Mouse (Mus musculus) hindbrain, embryonic 13.5 days (tissue): ENCODE results near the gene Arcn1. TPM values are rescaled to one million over a fixed set of nuclear protein-coding genes. Genes with fewer than 3 reads are reported as not detected.
A peak's percentile ranks its signal among the peaks of the same experiment; 100 is the strongest.

ENCODE experiments used
- ATAC-seq: fragments of 200-750 bp; cut with Nextera tagmentation; 2 replicates; pipeline ENCODE4 v1.8.0; 2017; ENCODE audit warnings: moderate TSS enrichment; ENCODE audit not compliant: low FRiP score
- H3K27ac ChIP-seq: fragments of 300-500 bp; sonication (generic); 2 replicates; pipeline ENCODE4 v1.5.1; 2015; ENCODE audit warnings: inconsistent platforms, mild to moderate bottlenecking, moderate library complexity
- H3K27me3 ChIP-seq: fragments of 300-500 bp; sonication (generic); 2 replicates; pipeline ENCODE4 v1.6.1; 2015; ENCODE audit warnings: mild to moderate bottlenecking, inconsistent platforms
- H3K36me3 ChIP-seq: fragments of 300-500 bp; sonication (generic); 2 replicates; pipeline ENCODE4 v1.6.1; 2015; ENCODE audit warnings: mild to moderate bottlenecking, inconsistent platforms
- H3K4me1 ChIP-seq: fragments of 300-500 bp; sonication (generic); replicated peaks from 2 replicates; pipeline ENCODE4 v1.6.1; 2015; ENCODE audit warnings: inconsistent platforms
- H3K4me2 ChIP-seq: fragments of 300-500 bp; sonication (generic); 2 replicates; pipeline ENCODE4 v1.6.1; 2015; ENCODE audit warnings: inconsistent platforms, mild to moderate bottlenecking, moderate library complexity
- H3K4me3 ChIP-seq: fragments of 300-500 bp; sonication (generic); 2 replicates; pipeline ENCODE4 v1.5.1; 2015; ENCODE audit warnings: mild to moderate bottlenecking, inconsistent platforms
- H3K9ac ChIP-seq: fragments of 300-500 bp; sonication (generic); 2 replicates; pipeline ENCODE4 v1.6.1; 2015; ENCODE audit warnings: mild to moderate bottlenecking, inconsistent platforms
- H3K9me3 ChIP-seq: fragments of 300-500 bp; sonication (generic); 2 replicates; pipeline ENCODE4 v1.6.1; 2016; ENCODE audit warnings: inconsistent platforms
- whole genome bisulfite sequencing: fragments of 180-500 bp; shearing (Covaris S2); methylation state at CpG from one replicate; pipeline ENCODE4 v1.1.7; 2015; 5-methylcytosine and 5-hydroxymethylcytosine counted together
- polyA plus RNA-seq: library from polyadenylated mRNA; unstranded; fragments of >200 nt; fragmentation: Nextera tagmentation; extraction: Ambion mirVana; gene quantifications from 2 replicates; pipeline ENCODE4 v1.2.1, GENCODE M21; 2015

The Arcn1 gene
- polyA plus RNA-seq, 1 experiment from 2014 or later = 142 TPM

DNA sequence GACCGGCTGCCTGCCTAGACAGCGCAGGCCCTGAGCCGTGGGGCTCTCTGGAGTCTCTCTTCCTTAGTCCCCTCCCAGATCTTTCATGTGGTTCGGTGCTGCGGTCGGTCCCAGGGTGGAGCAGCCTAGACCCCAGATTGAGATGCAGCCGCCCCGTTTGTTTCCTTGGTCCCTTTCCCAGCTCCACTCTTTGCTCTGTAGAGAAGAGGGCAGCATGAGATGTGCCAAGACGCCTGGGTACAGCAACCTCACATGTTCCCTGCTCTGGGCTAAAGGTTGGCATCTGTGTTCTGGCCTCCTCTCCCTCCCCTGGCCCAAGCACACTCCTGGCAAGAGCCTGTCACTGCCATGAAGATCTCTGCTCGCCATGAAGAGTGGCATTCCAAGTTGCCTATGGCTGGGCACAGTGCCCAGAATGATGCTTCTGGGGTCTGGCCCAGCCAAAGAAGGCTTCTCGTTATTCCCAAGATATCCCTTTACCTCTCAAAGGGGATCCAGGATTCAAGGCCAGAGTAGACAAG is 44.1 kb downstream of the Arcn1 start:
- 62% methylated on average over 11 of the region's 11 CpGs for WGBS
- no peak overlapping the region for H3K4me3 ChIP-seq
- H3K27ac ChIP-seq = peak overlapping the region; percentile 82
- H3K4me1 ChIP-seq = peaks cover 83% of the 10 kb centered on the region
- peak overlapping the region; percentile 35; the same call in 1 of the 2 replicates for H3K9ac ChIP-seq
- H3K27me3 ChIP-seq = no peaks in the 10 kb centered on the region
- no peaks in the 10 kb centered on the region for H3K36me3 ChIP-seq
- no peak for ATAC-seq
- no peak overlapping the region for H3K4me2 ChIP-seq
- no peaks in the 10 kb centered on the region for H3K9me3 ChIP-seq

DNA sequence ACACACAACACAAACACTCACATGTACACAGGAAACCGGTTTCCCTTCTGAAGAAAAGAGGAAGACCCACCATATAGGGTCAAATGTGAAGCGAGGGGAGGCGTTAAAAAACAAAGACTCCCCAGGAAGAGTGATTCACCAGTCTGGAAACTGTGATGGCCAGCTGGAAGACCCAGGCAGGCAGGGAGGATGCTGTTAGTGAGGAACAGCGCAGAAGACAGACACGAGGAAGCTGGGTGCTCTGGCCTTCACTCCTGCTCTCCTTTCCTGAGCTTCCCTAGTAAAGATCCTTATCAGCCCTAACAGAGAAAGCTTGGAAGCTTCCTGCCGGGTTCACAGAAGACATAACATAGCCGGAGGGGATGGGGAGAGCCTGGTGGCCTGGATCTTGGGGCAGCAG is 44.6 kb downstream of the Arcn1 start:
- H3K9ac ChIP-seq = peak overlapping the region; percentile 35; the same call in 1 of the 2 replicates
- H3K4me3 ChIP-seq = no peak overlapping the region
- 32% methylated on average over 7 of the region's 7 CpGs for WGBS
- H3K9me3 ChIP-seq = no peaks in the 10 kb centered on the region
- H3K27me3 ChIP-seq = no peaks in the 10 kb centered on the region
- H3K36me3 ChIP-seq = peaks cover 3% of the 10 kb centered on the region
- peak overlapping the region; percentile 82 for H3K27ac ChIP-seq
- H3K4me2 ChIP-seq = no peak overlapping the region
- H3K4me1 ChIP-seq = peaks cover 89% of the 10 kb centered on the region
- ATAC-seq = no peak

DNA sequence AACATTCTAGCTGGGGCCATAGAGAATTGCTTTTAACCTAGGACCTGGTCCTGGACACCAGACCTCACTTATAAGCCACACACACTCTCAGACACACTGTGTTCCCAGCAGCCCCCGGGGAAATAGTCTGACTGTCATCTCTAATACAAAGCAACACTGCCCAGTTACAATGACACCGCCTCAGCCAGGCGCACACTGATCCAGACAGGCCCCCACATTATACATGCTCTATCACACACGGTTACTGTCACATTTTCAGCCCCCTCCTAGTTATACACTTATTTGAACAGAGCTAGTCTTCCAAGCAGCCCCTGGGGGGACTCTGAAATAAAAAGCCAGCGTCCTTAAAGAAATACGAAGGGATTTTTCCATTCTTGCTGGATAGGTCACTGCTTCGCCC is 45.1 kb downstream of the Arcn1 start:
- no peak overlapping the region for H3K4me3 ChIP-seq
- 37% methylated on average over 7 of the region's 7 CpGs for WGBS
- H3K9ac ChIP-seq = peak overlapping the region; percentile 10; the same call in 1 of the 2 replicates
- peaks cover 93% of the 10 kb centered on the region for H3K4me1 ChIP-seq
- H3K4me2 ChIP-seq = no peak overlapping the region
- peaks cover 7% of the 10 kb centered on the region for H3K36me3 ChIP-seq
- no peak for ATAC-seq
- no peaks in the 10 kb centered on the region for H3K9me3 ChIP-seq
- H3K27ac ChIP-seq = peak overlapping the region; percentile 82
- no peaks in the 10 kb centered on the region for H3K27me3 ChIP-seq

DNA sequence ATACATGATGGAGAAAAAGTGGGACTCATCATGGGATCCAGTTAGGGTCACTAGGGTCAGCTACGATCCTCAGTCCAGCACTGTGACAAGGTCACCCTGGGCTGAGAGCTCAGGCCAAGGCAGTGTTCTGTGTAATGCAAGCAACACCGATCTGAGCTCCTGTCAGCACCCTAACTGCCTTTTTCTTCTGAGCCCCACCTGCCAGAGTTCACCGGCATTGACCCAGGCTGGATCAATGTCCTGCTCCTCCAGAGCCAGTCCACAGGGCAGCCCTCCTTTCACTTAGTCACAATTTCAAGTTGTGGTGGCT is 45.8 kb downstream of the Arcn1 start:
- H3K27ac ChIP-seq = peak overlapping the region; percentile 89
- 80% methylated on average over 3 of the region's 3 CpGs for WGBS
- H3K9ac ChIP-seq = 0 out of 2 replicates have a peak overlapping the region, but pooled peaks have one; percentile 92
- ATAC-seq = peak; percentile 3; the same call in 1 of the 2 replicates
- H3K4me2 ChIP-seq = peak overlapping the region; percentile 88
- H3K27me3 ChIP-seq = no peaks in the 10 kb centered on the region
- H3K36me3 ChIP-seq = peaks cover 15% of the 10 kb centered on the region
- H3K9me3 ChIP-seq = no peaks in the 10 kb centered on the region
- peaks cover 89% of the 10 kb centered on the region for H3K4me1 ChIP-seq
- peak overlapping the region; percentile 79 for H3K4me3 ChIP-seq

DNA sequence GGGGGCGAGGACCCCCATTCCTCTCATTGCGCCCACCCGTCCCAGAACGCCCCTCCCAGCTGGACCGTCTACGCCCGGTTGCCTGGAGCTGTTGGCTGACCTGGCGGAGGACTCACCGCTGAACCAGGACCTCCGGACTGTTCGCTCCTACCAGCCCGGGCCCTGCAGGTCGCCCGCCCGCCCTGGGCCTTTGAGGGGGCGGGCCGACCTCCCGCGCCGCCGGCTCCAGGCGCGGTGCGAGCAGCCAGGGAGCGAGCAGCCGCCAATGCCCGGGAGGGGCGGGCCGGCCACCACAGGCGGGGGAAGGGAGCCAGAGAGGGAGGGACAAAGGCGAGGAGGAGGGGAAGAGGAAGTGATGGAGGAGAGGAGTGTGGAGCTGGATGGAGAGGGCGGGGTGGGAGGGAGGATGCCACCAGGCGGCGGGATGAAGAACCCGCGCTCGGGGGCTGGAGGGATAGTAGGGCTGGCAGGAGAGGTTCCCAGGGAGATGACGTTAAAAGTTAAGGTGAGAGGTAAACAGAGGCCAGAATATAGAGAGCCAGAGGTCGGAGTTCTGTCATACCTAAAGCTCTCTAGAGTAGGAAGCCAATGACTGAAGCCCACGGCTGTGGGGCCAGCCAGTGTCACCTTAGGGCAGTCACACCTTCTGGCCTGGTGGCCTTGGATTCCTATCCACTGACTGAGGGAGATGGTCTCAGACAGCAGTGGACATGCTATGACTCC is 46.3 kb downstream of the Arcn1 start:
- H3K27ac ChIP-seq = peak overlapping the region; percentile 89
- peak; percentile 75 for ATAC-seq
- H3K4me1 ChIP-seq = peaks cover 83% of the 10 kb centered on the region
- peak overlapping the region; percentile 88 for H3K4me2 ChIP-seq
- H3K9me3 ChIP-seq = no peaks in the 10 kb centered on the region
- H3K9ac ChIP-seq = peak overlapping the region; percentile 92
- H3K36me3 ChIP-seq = peaks cover 20% of the 10 kb centered on the region
- H3K4me3 ChIP-seq = peak overlapping the region; percentile 79
- H3K27me3 ChIP-seq = no peaks in the 10 kb centered on the region
- 2% methylated on average over 39 of the region's 40 CpGs for WGBS

DNA sequence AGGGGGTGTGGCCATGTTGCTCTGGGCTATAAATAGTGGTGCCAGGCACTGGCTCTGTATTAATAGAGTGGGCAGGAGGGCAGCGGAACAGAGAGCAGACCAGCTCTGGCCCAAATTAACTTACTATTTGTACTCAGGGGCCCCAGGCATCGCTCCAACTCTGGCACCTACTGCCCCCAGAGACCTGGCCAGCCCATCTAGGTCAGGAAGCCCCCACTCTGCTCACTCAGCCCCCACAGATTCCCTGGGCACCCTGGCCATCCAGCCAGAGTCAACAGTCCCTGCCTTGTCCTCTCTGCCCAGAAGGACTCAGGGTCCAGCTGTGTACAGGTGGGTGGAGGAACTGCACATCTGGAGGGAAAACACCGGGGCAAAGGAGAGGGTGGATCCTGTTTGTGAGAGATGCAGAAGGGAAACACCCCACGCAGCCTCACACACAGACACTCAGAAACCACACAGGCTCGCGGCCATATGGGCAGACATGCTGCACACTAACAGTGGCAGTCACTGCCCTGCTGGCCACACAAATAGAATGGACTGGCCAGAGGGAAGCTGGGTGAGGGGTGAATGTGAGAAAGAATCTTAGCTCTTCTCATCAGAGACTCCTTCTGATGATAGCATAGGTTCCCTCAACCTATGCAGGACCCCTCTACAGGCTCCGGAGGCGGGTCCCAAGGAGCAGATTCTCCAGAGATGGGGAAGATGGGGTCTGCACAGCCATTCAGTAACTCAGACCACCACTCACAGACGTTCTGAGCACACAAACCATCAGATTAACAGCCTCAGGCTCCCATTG is 47.1 kb downstream of the Arcn1 start:
- Histone ChIP-seq H3K27me3 (no peaks in the 10 kb centered on the region), H3K9me3 (no peaks in the 10 kb centered on the region), H3K36me3 (peaks cover 27% of the 10 kb centered on the region), H3K4me1 (peaks cover 76% of the 10 kb centered on the region), H3K27ac (peak overlapping the region; percentile 89), H3K4me3 (peak overlapping the region; percentile 79), H3K4me2 (peak overlapping the region; percentile 88), H3K9ac (peak overlapping the region; percentile 92)
- 14% methylated on average over 9 of the region's 9 CpGs for WGBS
- peak; percentile 21 for ATAC-seq

DNA sequence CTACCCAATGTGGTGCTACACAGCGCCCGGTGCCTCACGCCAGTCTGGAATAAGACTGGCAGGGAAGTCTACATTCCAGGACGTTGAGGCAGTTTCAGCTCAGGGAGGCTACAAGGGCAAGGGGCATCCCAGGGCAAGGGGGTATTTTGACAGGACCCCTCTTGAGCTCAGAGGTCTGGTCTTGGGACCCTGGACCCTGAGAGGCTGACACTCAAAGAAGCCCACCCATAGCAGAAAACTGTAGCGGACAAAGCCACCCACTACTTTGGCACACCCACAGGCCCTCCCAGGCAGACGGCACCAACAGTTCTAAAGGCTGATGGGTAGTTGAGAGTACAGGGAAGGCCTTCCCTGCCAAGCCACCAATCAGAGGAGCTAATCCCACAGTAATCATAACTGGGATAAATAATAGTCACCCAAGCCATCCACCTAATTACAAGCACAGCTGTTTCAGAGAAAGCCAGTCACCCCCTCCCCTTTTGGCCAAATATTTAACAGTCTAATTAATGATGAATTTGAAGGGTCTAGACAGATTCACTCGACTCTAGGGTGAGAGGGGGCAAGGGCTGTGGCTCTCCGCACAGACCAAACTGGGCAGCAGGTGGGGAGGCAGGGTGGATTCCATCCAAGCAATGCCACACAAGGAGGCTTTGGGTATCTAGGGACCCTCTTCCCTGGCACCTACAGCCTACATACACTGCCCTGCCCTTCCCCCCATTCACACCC is 47.9 kb downstream of the Arcn1 start:
- H3K9ac ChIP-seq = peak overlapping the region; percentile 92
- peaks cover 35% of the 10 kb centered on the region for H3K36me3 ChIP-seq
- no peaks in the 10 kb centered on the region for H3K9me3 ChIP-seq
- H3K4me1 ChIP-seq = peaks cover 68% of the 10 kb centered on the region
- WGBS = 65% methylated on average over 8 of the region's 8 CpGs
- H3K27me3 ChIP-seq = no peaks in the 10 kb centered on the region
- no peak for ATAC-seq
- peak overlapping the region; percentile 79 for H3K4me3 ChIP-seq
- H3K4me2 ChIP-seq = peak overlapping the region; percentile 88
- peak overlapping the region; percentile 89 for H3K27ac ChIP-seq

DNA sequence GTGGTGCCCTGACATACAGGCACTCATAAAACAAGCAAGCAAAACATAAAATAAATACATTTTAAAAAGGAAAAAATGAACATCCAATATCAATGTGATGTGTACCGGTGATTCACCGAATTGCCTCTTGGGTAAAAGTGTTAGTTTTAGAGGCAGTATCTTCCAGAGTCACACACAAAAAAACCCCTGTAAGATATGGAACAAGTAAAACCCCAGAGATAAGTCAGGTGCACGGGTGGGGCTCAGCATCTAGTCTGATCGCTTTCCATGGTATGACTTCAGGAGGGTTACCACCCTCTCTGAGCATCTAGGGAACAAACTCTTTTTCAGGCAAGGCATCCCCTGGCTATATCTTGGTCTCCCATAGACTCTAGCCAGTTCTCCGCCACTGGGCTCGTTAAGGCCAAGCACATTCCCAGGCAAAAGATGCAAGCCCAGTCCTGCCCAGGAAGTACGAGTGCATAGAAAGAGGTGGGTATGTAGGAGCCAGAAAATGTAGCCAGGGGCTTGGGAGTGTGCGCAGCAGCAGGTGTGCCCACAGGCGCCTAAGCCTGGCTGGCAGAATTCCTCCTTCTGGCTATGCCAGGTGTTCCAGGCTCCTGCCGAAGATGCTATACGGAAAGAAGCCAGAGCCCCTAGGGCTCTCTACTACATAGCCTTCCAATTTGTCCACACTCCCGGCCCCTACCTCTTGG is 48.6 kb downstream of the Arcn1 start:
- Histone ChIP-seq H3K4me1 (peaks cover 64% of the 10 kb centered on the region), H3K36me3 (peaks cover 42% of the 10 kb centered on the region), H3K4me3 (0 out of 2 replicates have a peak overlapping the region, but pooled peaks have one; percentile 79), H3K9ac (peak overlapping the region; percentile 92; the same call in 1 of the 2 replicates), H3K27ac (0 out of 2 replicates have a peak overlapping the region, but pooled peaks have one; percentile 18), H3K4me2 (peak overlapping the region; percentile 88), H3K9me3 (no peaks in the 10 kb centered on the region), H3K27me3 (no peaks in the 10 kb centered on the region)
- ATAC-seq = no peak
- 91% methylated on average over 12 of the region's 12 CpGs for WGBS

DNA sequence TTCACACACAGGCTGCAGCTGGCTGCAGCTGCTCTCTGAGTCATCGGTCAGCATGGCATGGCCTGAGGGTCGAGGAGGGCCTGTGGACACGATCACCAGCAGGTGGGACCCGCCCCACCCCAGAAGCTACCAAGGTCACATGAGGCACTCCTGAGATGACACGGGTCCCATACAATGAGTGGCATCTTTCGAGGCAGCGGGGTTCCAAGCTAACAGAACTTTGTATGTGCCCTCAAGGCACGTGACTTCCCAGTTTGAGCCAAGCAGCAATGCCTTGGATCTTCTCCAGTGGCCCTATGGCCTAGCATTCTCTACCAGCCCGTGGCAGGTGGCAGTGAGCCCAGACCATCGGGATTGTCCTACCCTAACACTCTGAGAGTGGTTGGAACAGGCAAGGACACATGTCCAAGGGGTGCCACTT is 49.8 kb downstream of the Arcn1 start:
- H3K4me1 ChIP-seq = peaks cover 57% of the 10 kb centered on the region

DNA sequence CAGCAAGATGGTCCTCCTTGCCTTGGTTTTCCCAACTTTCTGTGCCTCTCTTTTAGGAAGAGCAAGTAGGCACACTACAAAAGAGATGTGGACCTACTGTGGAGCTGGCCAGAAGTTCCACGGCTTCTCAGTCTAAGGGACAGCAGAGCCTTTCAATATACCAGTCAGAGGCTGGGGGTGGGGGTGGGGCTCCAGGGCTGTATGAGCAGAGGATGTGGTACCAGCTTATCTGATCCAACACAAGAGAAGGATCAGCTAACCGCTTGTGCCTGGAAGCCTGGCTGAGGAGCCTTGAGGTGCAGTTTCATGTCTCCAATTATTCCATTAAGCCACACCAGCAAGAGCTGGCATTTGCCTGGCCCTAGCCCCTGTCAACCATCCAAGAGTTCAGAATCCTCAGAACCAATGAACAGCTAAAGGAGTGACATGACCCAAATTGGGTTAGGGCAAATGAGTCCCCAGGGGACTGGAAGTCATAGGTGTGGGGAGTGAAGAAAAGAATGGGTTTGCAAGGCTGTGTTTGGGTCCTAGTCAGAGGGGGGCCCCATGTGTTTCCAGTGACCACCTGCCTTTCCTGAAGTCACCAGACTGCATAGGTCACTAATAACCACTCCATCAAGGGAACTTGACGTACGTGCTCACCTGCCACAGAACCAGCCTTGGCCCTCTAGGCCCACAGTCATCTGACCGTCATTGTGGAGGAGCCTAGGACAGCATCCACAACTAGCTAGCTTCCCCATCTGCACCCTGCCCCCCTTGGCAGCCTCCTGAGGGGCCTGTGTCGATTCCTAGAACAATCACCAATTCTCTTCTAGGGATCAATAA is 50.4 kb downstream of the Arcn1 start:
- Histone ChIP-seq H3K36me3 (peaks cover 60% of the 10 kb centered on the region), H3K9ac (peak overlapping the region; percentile 26; the same call in 1 of the 2 replicates), H3K4me1 (peaks cover 52% of the 10 kb centered on the region), H3K4me2 (no peak overlapping the region), H3K27me3 (no peaks in the 10 kb centered on the region), H3K4me3 (no peak overlapping the region), H3K27ac (no peak overlapping the region), H3K9me3 (no peaks in the 10 kb centered on the region)
- WGBS = 79% methylated on average over 6 of the region's 6 CpGs
- ATAC-seq = no peak

More for the DNA sequence above, 49.8 kb downstream of the Arcn1 start:
- Histone ChIP-seq H3K4me3 (no peak overlapping the region), H3K4me2 (no peak overlapping the region), H3K9ac (peak overlapping the region; percentile 26; the same call in 1 of the 2 replicates), H3K36me3 (peaks cover 54% of the 10 kb centered on the region), H3K9me3 (no peaks in the 10 kb centered on the region), H3K27ac (0 out of 2 replicates have a peak overlapping the region, but pooled peaks have one; percentile 8), H3K27me3 (no peaks in the 10 kb centered on the region)
- WGBS = 76% methylated on average over 10 of the region's 10 CpGs
- no peak for ATAC-seq
